Mouse (Mus musculus) intestine, embryonic 14.5 days (tissue): ENCODE data around the gene Cacfd1. TPM values are rescaled to one million over a fixed set of nuclear protein-coding genes. Genes with fewer than 3 reads are reported as not detected.

Experiments used
- ATAC-seq: fragments of 200-750 bp; cut with Nextera tagmentation; replicated peaks from 2 replicates; pipeline ENCODE4 v1.8.0; 2017; ENCODE audit warnings: low read depth, moderate number of reproducible peaks, moderate TSS enrichment, moderate library complexity; ENCODE audit not compliant: low FRiP score, low TSS enrichment
- DNase-seq: peaks from one replicate; pipeline ENCODE4 v3.0.0-alpha.2; 2018; ENCODE audit warnings: low spot score
- H3K27ac ChIP-seq: fragments of 300-500 bp; sonication (generic); 2 replicates; pipeline ENCODE4 v1.5.1; 2014; ENCODE audit warnings: low read depth, mild to moderate bottlenecking, control low read depth
- H3K27me3 ChIP-seq: fragments of 300-500 bp; sonication (generic); replicated peaks from 2 replicates; pipeline ENCODE4 v1.6.1; 2014; ENCODE audit warnings: low read length, control low read depth; ENCODE audit not compliant: control insufficient read depth, insufficient read depth
- H3K36me3 ChIP-seq: fragments of 300-500 bp; sonication (generic); 2 replicates; pipeline ENCODE4 v1.6.1; 2014; ENCODE audit warnings: low read length, control low read depth; ENCODE audit not compliant: control insufficient read depth, insufficient read depth
- H3K4me1 ChIP-seq: fragments of 300-500 bp; sonication (generic); replicated peaks from 2 replicates; pipeline ENCODE4 v1.6.1; 2014; ENCODE audit warnings: low read length, control low read depth, mixed read lengths; ENCODE audit not compliant: control insufficient read depth, insufficient read depth
- H3K4me2 ChIP-seq: fragments of 300-500 bp; sonication (generic); 2 replicates; pipeline ENCODE4 v1.6.1; 2014; ENCODE audit warnings: low read length
- H3K4me3 ChIP-seq: fragments of 300-500 bp; sonication (generic); 2 replicates; pipeline ENCODE4 v1.5.1; 2014; ENCODE audit warnings: low read depth, low read length, control low read depth, mixed read lengths
- H3K9ac ChIP-seq: fragments of 300-500 bp; sonication (generic); 2 replicates; pipeline ENCODE4 v1.6.1; 2014; ENCODE audit warnings: mild to moderate bottlenecking, low read length
- H3K9me3 ChIP-seq: fragments of 300-500 bp; sonication (generic); 2 replicates; pipeline ENCODE4 v1.6.1; 2016; ENCODE audit warnings: low read length, control low read depth; ENCODE audit not compliant: control insufficient read depth
- WGBS: fragments of 180-500 bp; shearing (Covaris S2); extraction: QIAGEN DNeasy Blood & Tissue Kit; methylation state at CpG from one replicate; pipeline ENCODE4 v1.1.7; 2014; 5-methylcytosine and 5-hydroxymethylcytosine counted together
- polyA plus RNA-seq: library from polyadenylated mRNA; unstranded; fragments of >200 nt; fragmentation: Nextera tagmentation; extraction: Ambion mirVana; gene quantifications from 2 replicates; pipeline ENCODE4 v1.2.1, GENCODE M21; 2014

Gene Cacfd1
- polyA plus RNA-seq, 1 experiment from 2014 or later = 55.0 TPM

DNA sequence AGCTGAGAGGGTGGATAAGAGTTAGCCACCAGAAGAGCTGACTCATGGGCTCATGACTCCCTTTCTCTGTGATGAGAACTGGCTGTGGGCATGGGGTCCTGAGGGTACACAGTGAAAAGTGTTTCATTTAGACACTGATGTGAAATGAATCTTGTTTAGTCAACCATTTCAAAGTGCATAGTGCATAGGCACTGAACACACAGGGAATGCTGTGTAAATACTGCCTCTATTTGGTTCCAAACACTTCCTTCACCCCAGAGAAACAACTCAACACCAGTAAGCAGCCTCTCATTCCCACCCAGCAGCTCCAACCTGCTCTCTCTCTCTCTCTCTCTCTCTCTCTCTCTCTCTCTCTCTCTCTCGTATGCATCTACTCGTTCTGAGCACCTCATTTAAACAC, 25.5 kb upstream of the Cacfd1 start:
- 72% methylated on average over 2 of the region's 2 CpGs for WGBS

DNA sequence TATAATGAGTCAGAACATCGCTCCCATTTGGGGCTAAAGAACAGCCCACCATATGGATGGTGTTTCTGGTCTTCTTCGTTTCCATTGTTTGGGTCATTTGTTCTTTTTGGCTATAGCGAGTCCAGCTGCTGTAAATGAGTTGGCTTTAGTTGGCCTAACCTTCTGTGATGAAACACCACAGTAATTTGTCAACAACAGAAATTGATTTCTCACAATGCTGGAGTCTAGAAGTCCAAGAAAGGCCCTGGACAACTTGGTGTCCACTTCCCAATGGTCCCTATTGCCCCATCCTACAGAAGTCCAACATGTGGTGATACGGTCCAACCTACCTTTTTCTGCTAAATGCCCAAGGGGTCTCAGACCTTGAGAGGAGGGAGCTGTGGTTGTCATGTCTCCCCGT, 25.1 kb upstream of the Cacfd1 start:
- Histone ChIP-seq H3K4me3 (no peak overlapping the region), H3K27me3 (no peaks in the 10 kb centered on the region), H3K9me3 (no peaks in the 10 kb centered on the region), H3K4me2 (no peak overlapping the region), H3K36me3 (no peaks in the 10 kb centered on the region), H3K27ac (no peak overlapping the region), H3K4me1 (no peaks in the 10 kb centered on the region), H3K9ac (no peak overlapping the region)
- DNase-seq (no peak), ATAC-seq (no peak)
- WGBS = 85% methylated on average over 5 of the region's 5 CpGs

More for the DNA sequence above, 25.5 kb upstream of the Cacfd1 start:
- no peaks in the 10 kb centered on the region for H3K27me3 ChIP-seq
- H3K9me3 ChIP-seq = no peaks in the 10 kb centered on the region
- ATAC-seq = no peak
- no peak for DNase-seq
- no peak overlapping the region for H3K4me3 ChIP-seq
- H3K4me1 ChIP-seq = no peaks in the 10 kb centered on the region
- no peak overlapping the region for H3K4me2 ChIP-seq
- no peak overlapping the region for H3K27ac ChIP-seq
- no peaks in the 10 kb centered on the region for H3K36me3 ChIP-seq
- no peak overlapping the region for H3K9ac ChIP-seq

DNA sequence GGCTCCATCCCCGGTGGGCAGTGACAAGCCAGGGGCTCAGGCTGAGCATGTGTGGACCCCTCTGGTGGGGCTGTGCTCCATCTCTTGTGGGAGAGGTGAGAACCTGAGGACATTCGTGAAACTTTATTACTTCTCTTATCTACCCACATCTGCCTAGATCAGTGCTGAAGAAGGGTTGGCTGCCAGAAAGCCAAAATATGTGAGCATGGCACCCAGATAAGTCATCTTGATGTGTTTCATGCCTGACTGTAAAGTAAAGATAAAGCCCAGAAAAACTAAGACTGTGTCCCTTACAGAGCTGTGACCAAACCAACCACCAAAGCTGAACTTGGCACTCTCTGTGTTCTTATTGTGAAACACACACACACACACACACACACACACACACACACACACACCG, 15.8 kb upstream of the Cacfd1 start:
- Histone ChIP-seq H3K9me3 (no peaks in the 10 kb centered on the region), H3K27me3 (no peaks in the 10 kb centered on the region), H3K9ac (no peak overlapping the region), H3K27ac (no peak overlapping the region), H3K4me1 (no peaks in the 10 kb centered on the region), H3K36me3 (no peaks in the 10 kb centered on the region), H3K4me3 (no peak overlapping the region), H3K4me2 (no peak overlapping the region)
- ATAC-seq (no peak), DNase-seq (no peak)
- WGBS = 70% methylated on average over 3 of the region's 3 CpGs

DNA sequence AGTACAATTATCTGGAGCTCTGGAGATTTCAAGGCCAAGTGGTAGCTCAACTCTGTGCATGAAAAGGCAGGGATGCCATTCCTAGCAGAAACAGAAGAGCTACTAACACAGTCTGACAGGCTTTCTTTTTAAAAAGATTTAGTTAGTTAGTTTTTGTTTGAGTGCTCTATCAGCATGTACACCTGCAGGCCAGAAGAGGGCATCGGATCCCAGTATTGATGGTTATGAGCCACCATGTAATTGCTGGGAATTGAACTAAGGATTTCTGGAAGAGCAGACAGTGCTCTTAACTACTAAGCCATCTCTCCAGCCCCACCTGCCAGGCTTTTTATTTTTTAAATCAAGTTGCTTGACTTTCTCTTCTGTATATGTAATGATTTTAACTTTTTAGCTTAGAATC, 12.2 kb upstream of the Cacfd1 start:
- Histone ChIP-seq H3K27me3 (no peaks in the 10 kb centered on the region), H3K27ac (no peak overlapping the region), H3K4me1 (no peaks in the 10 kb centered on the region), H3K4me2 (no peak overlapping the region), H3K4me3 (no peak overlapping the region), H3K36me3 (no peaks in the 10 kb centered on the region), H3K9me3 (no peaks in the 10 kb centered on the region), H3K9ac (no peak overlapping the region)
- WGBS = 100% methylated on average over 1 of the region's 1 CpGs
- no peak for DNase-seq
- no peak for ATAC-seq

DNA sequence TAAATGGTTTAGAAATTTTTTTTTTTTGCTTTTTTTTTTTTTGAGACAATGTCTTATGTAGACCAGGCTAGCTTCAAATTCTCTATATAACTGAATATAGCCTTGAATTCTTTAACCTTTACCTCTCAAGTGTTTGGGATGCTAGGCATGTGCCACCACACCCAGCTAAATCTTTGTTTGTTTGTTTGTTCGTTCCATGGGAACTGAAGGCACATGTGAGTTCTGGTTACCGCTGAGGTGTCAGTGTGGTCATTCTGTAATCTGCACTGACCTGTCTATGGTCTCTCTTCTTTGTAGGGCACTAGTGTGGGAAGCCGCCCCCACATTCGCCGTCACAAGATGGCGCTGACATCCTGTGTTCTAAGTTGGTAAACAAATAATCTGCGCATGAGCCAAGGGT, 11.7 kb upstream of the Cacfd1 start:
- Histone ChIP-seq H3K27ac (no peak overlapping the region), H3K4me3 (no peak overlapping the region), H3K36me3 (no peaks in the 10 kb centered on the region), H3K9ac (no peak overlapping the region), H3K9me3 (no peaks in the 10 kb centered on the region), H3K4me2 (no peak overlapping the region), H3K27me3 (no peaks in the 10 kb centered on the region), H3K4me1 (no peaks in the 10 kb centered on the region)
- WGBS = 91% methylated on average over 6 of the region's 7 CpGs
- no peak for ATAC-seq
- DNase-seq = no peak

DNA sequence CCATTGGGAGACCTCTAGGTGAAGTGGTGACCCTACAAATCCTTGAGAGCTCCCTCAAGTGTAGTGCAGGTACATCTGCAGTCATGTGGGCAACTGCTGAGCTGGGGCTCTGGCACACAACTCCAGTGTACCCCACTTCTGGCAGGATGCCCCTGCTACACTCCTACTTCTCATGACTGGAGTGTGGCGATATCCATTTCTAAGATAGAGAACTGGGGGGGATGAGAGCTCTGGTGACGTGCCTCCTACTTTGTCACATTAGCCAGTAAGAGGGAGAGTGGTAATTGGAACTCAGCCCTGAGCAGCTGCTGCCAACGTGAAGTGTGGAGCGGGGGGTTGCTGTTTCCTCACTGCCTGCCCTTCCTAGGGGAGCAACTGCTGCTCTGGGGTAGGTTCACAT, 3.5 kb upstream of the Cacfd1 start:
- Histone ChIP-seq H3K4me1 (peaks cover 15% of the 10 kb centered on the region), H3K27me3 (no peaks in the 10 kb centered on the region), H3K4me3 (no peak overlapping the region), H3K9ac (no peak overlapping the region), H3K36me3 (no peaks in the 10 kb centered on the region), H3K4me2 (no peak overlapping the region), H3K9me3 (no peaks in the 10 kb centered on the region), H3K27ac (no peak overlapping the region)
- 68% methylated on average over 4 of the region's 4 CpGs for WGBS
- DNase-seq (no peak), ATAC-seq (no peak)

DNA sequence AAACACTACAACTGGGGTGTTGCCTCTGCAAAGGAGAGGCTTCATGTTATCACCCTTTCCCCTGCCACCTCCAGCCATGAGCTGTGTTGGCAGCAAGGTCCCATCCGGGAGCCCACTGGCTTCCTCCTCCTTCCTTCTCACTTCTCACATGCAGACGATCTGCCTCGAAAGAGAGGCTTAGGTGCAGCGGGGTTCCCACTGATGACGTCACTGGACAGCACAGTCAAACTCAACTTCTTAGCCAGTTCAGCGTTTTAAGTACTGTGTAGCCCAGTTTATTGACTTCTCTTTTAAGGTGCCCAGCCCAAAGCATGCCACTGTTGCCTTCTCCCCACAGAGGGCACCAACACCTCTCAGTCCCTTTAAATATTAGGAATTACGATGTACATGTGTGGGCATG, 2.0 kb upstream of the Cacfd1 start:
- ATAC-seq = no peak

DNA sequence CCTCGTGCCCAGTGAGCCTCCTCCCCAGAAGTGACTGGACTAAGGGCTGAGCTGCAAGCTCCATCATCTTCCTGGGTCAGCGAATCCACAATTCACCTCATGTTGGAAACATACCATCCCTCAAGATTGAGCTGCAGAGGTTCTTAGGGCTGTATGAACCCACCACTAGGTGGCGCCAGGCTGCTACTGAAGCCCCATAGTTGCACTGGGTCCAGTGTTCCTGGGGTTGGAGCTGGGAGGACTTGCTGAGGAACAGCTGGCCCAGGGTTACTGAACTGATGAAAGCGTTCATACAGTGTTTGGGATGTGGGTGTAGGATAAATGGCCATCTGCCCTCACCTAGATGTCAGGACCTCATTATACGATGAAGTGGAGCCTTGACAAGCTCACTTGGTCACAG, 8.1 kb downstream of the Cacfd1 start:
- peak; percentile 76 for DNase-seq

More for the DNA sequence above, 2.0 kb upstream of the Cacfd1 start:
- no peak for DNase-seq
- Histone ChIP-seq H3K4me1 (peaks cover 23% of the 10 kb centered on the region), H3K36me3 (no peaks in the 10 kb centered on the region), H3K4me3 (no peak overlapping the region), H3K27me3 (no peaks in the 10 kb centered on the region), H3K9me3 (no peaks in the 10 kb centered on the region), H3K4me2 (no peak overlapping the region), H3K27ac (no peak overlapping the region), H3K9ac (no peak overlapping the region)
- WGBS = 71% methylated on average over 7 of the region's 7 CpGs

DNA sequence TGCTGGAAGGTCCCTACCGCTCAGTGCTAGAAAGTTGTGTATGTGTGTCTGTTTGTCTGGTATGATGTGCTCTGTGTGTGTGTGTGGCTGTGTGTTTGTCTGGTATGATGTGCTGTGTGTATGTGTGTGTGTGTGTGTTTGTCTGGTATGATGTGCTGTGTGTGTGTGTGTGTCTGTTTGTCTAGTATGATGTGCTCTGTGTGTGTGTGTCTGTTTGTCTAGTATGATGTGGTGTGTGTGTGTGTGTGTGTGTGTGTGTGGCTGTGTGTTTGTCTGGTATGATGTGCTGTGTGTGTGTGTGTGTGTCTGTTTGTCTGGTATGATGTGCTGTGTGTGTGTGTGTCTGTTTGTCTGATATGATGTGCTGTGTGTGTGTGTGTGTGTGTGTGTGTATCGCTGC, 9.8 kb downstream of the Cacfd1 start:
- Histone ChIP-seq H3K4me3 (no peak overlapping the region), H3K4me1 (no peaks in the 10 kb centered on the region), H3K4me2 (no peak overlapping the region), H3K9ac (no peak overlapping the region), H3K27ac (no peak overlapping the region), H3K9me3 (no peaks in the 10 kb centered on the region), H3K27me3 (no peaks in the 10 kb centered on the region), H3K36me3 (peaks cover 59% of the 10 kb centered on the region)
- DNase-seq (no peak), ATAC-seq (no peak)
- WGBS = 77% methylated on average over 2 of the region's 2 CpGs

More for the DNA sequence above, 8.1 kb downstream of the Cacfd1 start:
- Histone ChIP-seq H3K9me3 (no peaks in the 10 kb centered on the region), H3K27ac (no peak overlapping the region), H3K4me2 (no peak overlapping the region), H3K4me3 (no peak overlapping the region), H3K36me3 (peaks cover 76% of the 10 kb centered on the region), H3K4me1 (no peaks in the 10 kb centered on the region), H3K9ac (no peak overlapping the region), H3K27me3 (no peaks in the 10 kb centered on the region)
- 0 out of 2 replicates have a peak, but pooled peaks have one; percentile 52 for ATAC-seq
- WGBS = 52% methylated on average over 5 of the region's 5 CpGs
